Mouse (Mus musculus) C2C12 (cell line): ENCODE measurements around the gene 4933416C03Rik.

Experiments
- CEBPB ChIP-seq: IDR thresholded peaks from one replicate; pipeline ENCODE4 v1.6.1; 2011; ENCODE audit warnings: low read depth, mild to moderate bottlenecking, control low read depth, moderate library complexity
- CTCF ChIP-seq: IDR thresholded peaks from one replicate; pipeline ENCODE4 v1.5.1; 2011; ENCODE audit not compliant: control insufficient read depth, insufficient read depth, insufficient read length
- MAX ChIP-seq: IDR thresholded peaks from one replicate; pipeline ENCODE4 v1.6.1; 2011; ENCODE audit warnings: mild to moderate bottlenecking, control low read depth
- MYOD1 ChIP-seq: IDR thresholded peaks from one replicate; pipeline ENCODE4 v1.6.1; 2011; ENCODE audit warnings: low read depth; ENCODE audit not compliant: control insufficient read depth, insufficient read length

DNA sequence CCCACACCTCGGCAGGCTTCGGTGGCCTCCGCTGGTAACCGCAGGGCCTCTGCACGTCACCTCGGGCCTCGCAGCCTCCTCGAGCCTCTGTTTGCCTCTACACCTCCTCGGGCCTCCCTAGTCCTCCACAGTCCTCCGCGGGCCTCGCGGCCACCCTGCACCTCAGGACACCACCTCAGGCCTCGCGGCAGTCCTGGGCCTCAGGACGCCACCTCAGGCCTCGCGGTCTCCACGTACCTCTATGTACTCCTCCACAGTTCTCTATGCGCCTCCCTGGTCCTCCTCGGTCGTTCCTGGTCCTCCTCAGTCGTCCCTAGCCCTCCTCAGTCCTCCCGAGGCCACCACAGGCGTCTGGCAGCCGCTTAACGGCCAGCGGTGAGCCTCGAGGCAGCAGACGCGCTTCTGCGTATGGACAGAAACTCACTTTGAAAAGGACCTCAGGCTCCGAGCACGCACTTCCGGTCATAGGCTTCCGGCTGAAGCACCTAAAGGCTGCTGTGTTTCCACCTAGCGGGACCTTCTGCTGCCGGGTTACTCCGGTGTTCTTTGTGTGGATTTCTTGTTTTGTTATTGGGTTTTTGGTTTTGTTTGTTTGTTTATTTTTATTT, at the start of gene 4933416C03Rik:
- TF ChIP-seq CTCF (no peak), CEBPB (no peak), MAX (no peak), MYOD1 (no peak)
